Mouse (Mus musculus) lung, embryonic 15.5 days (tissue): ENCODE results near the gene Entpd8. TPM values are rescaled to one million over a fixed set of nuclear protein-coding genes. Genes with fewer than 3 reads are reported as not detected.

ENCODE experiments used
- ATAC-seq: fragments of 200-750 bp; cut with Nextera tagmentation; 2 replicates; pipeline ENCODE4 v1.8.0; 2017; ENCODE audit warnings: moderate number of reproducible peaks, borderline replicate concordance; ENCODE audit not compliant: low FRiP score, low TSS enrichment; ENCODE audit errors: extremely low read depth
- H3K27ac ChIP-seq: fragments of 300-500 bp; sonication (generic); 2 replicates; pipeline ENCODE4 v1.5.1; 2015; ENCODE audit warnings: moderate library complexity, mild to moderate bottlenecking, inconsistent platforms
- H3K27me3 ChIP-seq: fragments of 300-500 bp; sonication (generic); 2 replicates; pipeline ENCODE4 v1.6.1; 2015; ENCODE audit warnings: inconsistent platforms
- H3K36me3 ChIP-seq: fragments of 300-500 bp; sonication (generic); 2 replicates; pipeline ENCODE4 v1.6.1; 2015; ENCODE audit warnings: inconsistent platforms
- H3K4me1 ChIP-seq: fragments of 300-500 bp; sonication (generic); 2 replicates; pipeline ENCODE4 v1.6.1; 2015; ENCODE audit warnings: inconsistent platforms
- H3K4me2 ChIP-seq: fragments of 300-500 bp; sonication (generic); 2 replicates; pipeline ENCODE4 v1.6.1; 2015; ENCODE audit warnings: inconsistent platforms, mild to moderate bottlenecking, moderate library complexity
- H3K4me3 ChIP-seq: fragments of 300-500 bp; sonication (generic); 2 replicates; pipeline ENCODE4 v1.5.1; 2015; ENCODE audit warnings: mild to moderate bottlenecking, inconsistent platforms
- H3K9ac ChIP-seq: fragments of 300-500 bp; sonication (generic); 2 replicates; pipeline ENCODE4 v1.6.1; 2015; ENCODE audit warnings: inconsistent platforms
- H3K9me3 ChIP-seq: fragments of 300-500 bp; sonication (generic); 2 replicates; pipeline ENCODE4 v1.6.1; 2016; ENCODE audit warnings: inconsistent platforms
- WGBS: fragments of 180-500 bp; shearing (Covaris S2); methylation state at CpG from one replicate; pipeline ENCODE4 v1.1.7; 2015; 5-methylcytosine and 5-hydroxymethylcytosine counted together
- polyA plus RNA-seq: library from polyadenylated mRNA; unstranded; fragments of >200 nt; fragmentation: Nextera tagmentation; extraction: Ambion mirVana; gene quantifications from 2 replicates; pipeline ENCODE4 v1.2.1, GENCODE M21; 2015

Entpd8 gene
- polyA plus RNA-seq, 1 experiment from 2014 or later = 0.31 TPM

GRCm38 (mm10) chr2:25065537-25065936 is 14.6 kb upstream of the Entpd8 start:
- Histone ChIP-seq H3K27ac (no peak overlapping the region), H3K9me3 (no peaks in the 10 kb centered on the region), H3K36me3 (0 out of 2 replicates have a peak, but pooled peaks cover 4% of the 10 kb centered on the region), H3K9ac (no peak overlapping the region), H3K4me1 (no peaks in the 10 kb centered on the region), H3K4me3 (no peak overlapping the region), H3K27me3 (no peaks in the 10 kb centered on the region), H3K4me2 (no peak overlapping the region)
- ATAC-seq = no peak

- 82% methylated on average over 4 of the region's 4 CpGs for WGBS
- Histone ChIP-seq H3K4me2 (no peak overlapping the region), H3K36me3 (0 out of 2 replicates have a peak, but pooled peaks cover 3% of the 10 kb centered on the region)
Measured at GRCm38 (mm10) chr2:25066552-25066951, 13.6 kb upstream of the Entpd8 start.

GRCm38 (mm10) chr2:25069537-25069936 is 10.6 kb upstream of the Entpd8 start:
- Histone ChIP-seq H3K9me3 (no peaks in the 10 kb centered on the region), H3K9ac (no peak overlapping the region), H3K27ac (no peak overlapping the region), H3K36me3 (no peaks in the 10 kb centered on the region), H3K27me3 (no peaks in the 10 kb centered on the region), H3K4me2 (no peak overlapping the region), H3K4me1 (no peaks in the 10 kb centered on the region), H3K4me3 (no peak overlapping the region)
- WGBS = 57% methylated on average over 4 of the region's 4 CpGs
- no peak for ATAC-seq

More at GRCm38 (mm10) chr2:25066552-25066951, 13.6 kb upstream of the Entpd8 start:
- ATAC-seq = no peak
- no peaks in the 10 kb centered on the region for H3K9me3 ChIP-seq
- H3K4me1 ChIP-seq = no peaks in the 10 kb centered on the region
- no peak overlapping the region for H3K4me3 ChIP-seq
- H3K27ac ChIP-seq = no peak overlapping the region
- H3K27me3 ChIP-seq = no peaks in the 10 kb centered on the region
- H3K9ac ChIP-seq = no peak overlapping the region

GRCm38 (mm10) chr2:25072398-25072797 is 7.7 kb upstream of the Entpd8 start:
- no peak for ATAC-seq
- no peaks in the 10 kb centered on the region for H3K9me3 ChIP-seq
- 87% methylated on average over 4 of the region's 4 CpGs for WGBS
- H3K4me3 ChIP-seq = no peak overlapping the region
- H3K27me3 ChIP-seq = no peaks in the 10 kb centered on the region
- H3K27ac ChIP-seq = no peak overlapping the region
- H3K9ac ChIP-seq = no peak overlapping the region
- H3K4me1 ChIP-seq = no peaks in the 10 kb centered on the region
- no peak overlapping the region for H3K4me2 ChIP-seq
- no peaks in the 10 kb centered on the region for H3K36me3 ChIP-seq

- H3K27ac ChIP-seq = no peak overlapping the region
Measured at GRCm38 (mm10) chr2:25075506-25075905, 4.6 kb upstream of the Entpd8 start.

GRCm38 (mm10) chr2:25078967-25079366 is 1.1 kb upstream of the Entpd8 start:
- 33% methylated on average over 1 of the region's 1 CpGs for WGBS
- Histone ChIP-seq H3K9ac (no peak overlapping the region), H3K9me3 (no peaks in the 10 kb centered on the region), H3K27ac (no peak overlapping the region), H3K27me3 (no peaks in the 10 kb centered on the region), H3K4me3 (no peak overlapping the region), H3K4me2 (no peak overlapping the region), H3K36me3 (no peaks in the 10 kb centered on the region), H3K4me1 (no peaks in the 10 kb centered on the region)
- ATAC-seq = no peak

More at GRCm38 (mm10) chr2:25075506-25075905, 4.6 kb upstream of the Entpd8 start:
- Histone ChIP-seq H3K27me3 (no peaks in the 10 kb centered on the region), H3K36me3 (no peaks in the 10 kb centered on the region), H3K4me3 (no peak overlapping the region), H3K9me3 (no peaks in the 10 kb centered on the region), H3K9ac (no peak overlapping the region), H3K4me2 (no peak overlapping the region), H3K4me1 (no peaks in the 10 kb centered on the region)
- 66% methylated on average over 4 of the region's 4 CpGs for WGBS
- no peak for ATAC-seq

- ATAC-seq = no peak
Measured at GRCm38 (mm10) chr2:25083697-25084096, 3.6 kb downstream of the Entpd8 start.

GRCm38 (mm10) chr2:25085571-25085970 is 5.5 kb downstream of the Entpd8 start:
- Histone ChIP-seq H3K4me2 (no peak overlapping the region), H3K4me3 (no peak overlapping the region), H3K9me3 (no peaks in the 10 kb centered on the region), H3K36me3 (no peaks in the 10 kb centered on the region), H3K27ac (no peak overlapping the region), H3K4me1 (peaks cover 10% of the 10 kb centered on the region; the same call in 1 of the 2 replicates), H3K9ac (no peak overlapping the region), H3K27me3 (no peaks in the 10 kb centered on the region)
- 80% methylated on average over 5 of the region's 5 CpGs for WGBS
- ATAC-seq = no peak

More at GRCm38 (mm10) chr2:25083697-25084096, 3.6 kb downstream of the Entpd8 start:
- Histone ChIP-seq H3K4me2 (no peak overlapping the region), H3K9me3 (no peaks in the 10 kb centered on the region), H3K36me3 (no peaks in the 10 kb centered on the region), H3K4me3 (no peak overlapping the region), H3K9ac (no peak overlapping the region), H3K4me1 (peaks cover 10% of the 10 kb centered on the region; the same call in 1 of the 2 replicates), H3K27me3 (no peaks in the 10 kb centered on the region), H3K27ac (no peak overlapping the region)
- 80% methylated on average over 4 of the region's 4 CpGs for WGBS

- no peaks in the 10 kb centered on the region for H3K27me3 ChIP-seq
- H3K27ac ChIP-seq = no peak overlapping the region
- WGBS = 81% methylated on average over 2 of the region's 2 CpGs
- H3K9ac ChIP-seq = no peak overlapping the region
- H3K4me3 ChIP-seq = no peak overlapping the region
- no peaks in the 10 kb centered on the region for H3K36me3 ChIP-seq
- H3K4me2 ChIP-seq = no peak overlapping the region
- no peaks in the 10 kb centered on the region for H3K9me3 ChIP-seq
- no peak for ATAC-seq
- peaks cover 10% of the 10 kb centered on the region; the same call in 1 of the 2 replicates for H3K4me1 ChIP-seq
Measured at GRCm38 (mm10) chr2:25087842-25088241, 7.7 kb downstream of the Entpd8 start.

GRCm38 (mm10) chr2:25088636-25089035 is 8.5 kb downstream of the Entpd8 start:
- H3K4me1 ChIP-seq = peaks cover 10% of the 10 kb centered on the region; the same call in 1 of the 2 replicates
- WGBS = 72% methylated on average over 3 of the region's 3 CpGs
- no peak for ATAC-seq

GRCm38 (mm10) chr2:25094785-25095108 is 14.6 kb downstream of the Entpd8 start:
- no peaks in the 10 kb centered on the region for H3K36me3 ChIP-seq
- H3K27ac ChIP-seq = no peak overlapping the region
- H3K9ac ChIP-seq = no peak overlapping the region
- H3K4me3 ChIP-seq = peak overlapping the region; percentile 18
- peaks cover 4% of the 10 kb centered on the region; the same call in 1 of the 2 replicates for H3K27me3 ChIP-seq
- ATAC-seq = 0 out of 2 replicates have a peak, but pooled peaks have one; percentile 12
- WGBS = 24% methylated on average over 17 of the region's 17 CpGs
- 0 out of 2 replicates have a peak, but pooled peaks cover 4% of the 10 kb centered on the region for H3K4me1 ChIP-seq
- peak overlapping the region; percentile 50 for H3K4me2 ChIP-seq
- H3K9me3 ChIP-seq = no peaks in the 10 kb centered on the region

More at GRCm38 (mm10) chr2:25088636-25089035, 8.5 kb downstream of the Entpd8 start:
- H3K27ac ChIP-seq = no peak overlapping the region
- H3K9ac ChIP-seq = no peak overlapping the region
- H3K36me3 ChIP-seq = no peaks in the 10 kb centered on the region
- H3K4me2 ChIP-seq = no peak overlapping the region
- H3K4me3 ChIP-seq = no peak overlapping the region
- no peaks in the 10 kb centered on the region for H3K27me3 ChIP-seq
- H3K9me3 ChIP-seq = no peaks in the 10 kb centered on the region

GRCm38 (mm10) chr2:25095109-25095850 is 15.2 kb downstream of the Entpd8 start, which contains the start of gene Noxa1:
Gene Noxa1 (minus strand): TSS chr2:25095149.
- peak within 1 kb of the TSS; percentile 50 for H3K4me2 ChIP-seq
- H3K36me3 ChIP-seq = no peaks in the 10 kb centered on the region
- peaks cover 4% of the 10 kb centered on the region; the same call in 1 of the 2 replicates for H3K27me3 ChIP-seq
- H3K9ac ChIP-seq = no peak within 1 kb of the TSS
- 0 out of 2 replicates have a peak, but pooled peaks cover 4% of the 10 kb centered on the region for H3K4me1 ChIP-seq
- H3K27ac ChIP-seq = no peak within 1 kb of the TSS
- peak within 1 kb of the TSS; percentile 18 for H3K4me3 ChIP-seq
- 36% methylated on average over 28 of the region's 28 CpGs for WGBS
- no peaks in the 10 kb centered on the region for H3K9me3 ChIP-seq
- ATAC-seq = peak; percentile 74
